Mouse (Mus musculus): ENCODE measurements around the gene Gm17334. TPM values are rescaled to one million over a fixed set of nuclear protein-coding genes. Genes with fewer than 3 reads are reported as not detected.

The Gm17334 gene
- polyA plus RNA-seq, 1 experiment from 2014 or later = not detected

DNA sequence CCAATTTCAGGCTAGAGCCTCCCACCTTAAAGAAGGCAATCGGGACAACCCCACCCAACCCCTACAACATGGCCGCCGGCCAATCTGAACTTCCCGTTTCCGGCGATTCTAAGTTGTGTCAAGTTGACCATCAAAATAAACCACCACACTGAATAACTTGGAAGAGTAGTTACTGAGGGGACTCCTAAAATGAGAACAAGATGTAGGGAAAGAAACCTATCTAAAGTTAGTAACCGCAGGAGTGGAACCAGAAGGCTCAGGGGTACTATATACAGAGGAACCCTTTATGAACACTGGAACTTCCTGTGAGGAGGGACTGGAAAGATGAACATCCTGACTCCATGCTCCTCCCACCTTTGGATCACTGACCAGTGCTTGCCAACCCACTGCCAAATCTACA lies 41.5 kb downstream of the Gm17334 start:
- no peaks in the 10 kb centered on the region for H3K9me3 ChIP-seq
- WGBS = 99% methylated on average over 7 of the region's 7 CpGs
- no peaks in the 10 kb centered on the region for H3K27me3 ChIP-seq (replicated peaks)
- no peak overlapping the region for H3K4me3 ChIP-seq
- no peak for ATAC-seq (replicated peaks)
- no peak overlapping the region for H3K9ac ChIP-seq
- no peak overlapping the region for H3K27ac ChIP-seq
- H3K4me2 ChIP-seq = no peak overlapping the region
- no peaks in the 10 kb centered on the region for H3K36me3 ChIP-seq (replicated peaks)
- H3K4me1 ChIP-seq = no peaks in the 10 kb centered on the region

Small RNA genes lying within 50 kb of the gene (microRNA-seq; reads per million reads assigned to microRNA genes)
- not detected for gene Mir7671

Other genes with a start within 250 kb of the Gm17334 start
- gene Kif3a, start 205.8 kb downstream of the Gm17334 start, polyA plus RNA-seq (2015; fragmentation: Nextera tagmentation; extraction: Ambion mirVana) = 345 and 349 TPM in 2 replicates
- 5.3 and 5.6 TPM in 2 replicates for gene Il4, start 154.5 kb downstream of the Gm17334 start, polyA plus RNA-seq (2015; fragmentation: Nextera tagmentation; extraction: Ambion mirVana)
- gene Il13, start 138.5 kb downstream of the Gm17334 start, polyA plus RNA-seq (2015; fragmentation: Nextera tagmentation; extraction: Ambion mirVana) = not detected in 2 replicates
- 10.5 and 11.5 TPM in 2 replicates for gene Rad50, start 65.9 kb downstream of the Gm17334 start, polyA plus RNA-seq (2015; fragmentation: Nextera tagmentation; extraction: Ambion mirVana)
- not detected in 2 replicates for gene Il5, start 52.4 kb downstream of the Gm17334 start, polyA plus RNA-seq (2015; fragmentation: Nextera tagmentation; extraction: Ambion mirVana)
- gene Irf1, start 3.2 kb downstream of the Gm17334 start, polyA plus RNA-seq (2015; fragmentation: Nextera tagmentation; extraction: Ambion mirVana) = 2.6 and 3.1 TPM in 2 replicates
- 0.26 and 0.27 TPM in 2 replicates for gene Gm12216, start 86.1 kb upstream of the Gm17334 start, polyA plus RNA-seq (2015; fragmentation: Nextera tagmentation; extraction: Ambion mirVana)
- gene Slc22a5, start 118.5 kb upstream of the Gm17334 start, polyA plus RNA-seq (2015; fragmentation: Nextera tagmentation; extraction: Ambion mirVana) = 10.6 and 11.3 TPM in 2 replicates
- 2.1 and 3.0 TPM in 2 replicates for gene Slc22a21, start 207.1 kb upstream of the Gm17334 start, polyA plus RNA-seq (2015; fragmentation: Nextera tagmentation; extraction: Ambion mirVana)

All from midbrain, embryonic 15.5 days (tissue).